Mouse (Mus musculus) kidney, adult 8-10 months (tissue): Measurements from ENCODE around the gene Pja2.
A peak's percentile ranks its signal among the peaks of the same experiment; 100 is the strongest.
"Not testable (repeated sequence)": the region's sequence is repeated elsewhere in the genome, so short reads cannot be mapped to it uniquely, and the experiment has no call there.

ENCODE experiments used
- DNase-seq, 2 experiments: peaks; one replicate each; pipeline ENCODE4 v3.0.0; 2022

Gene Pja2

DNA sequence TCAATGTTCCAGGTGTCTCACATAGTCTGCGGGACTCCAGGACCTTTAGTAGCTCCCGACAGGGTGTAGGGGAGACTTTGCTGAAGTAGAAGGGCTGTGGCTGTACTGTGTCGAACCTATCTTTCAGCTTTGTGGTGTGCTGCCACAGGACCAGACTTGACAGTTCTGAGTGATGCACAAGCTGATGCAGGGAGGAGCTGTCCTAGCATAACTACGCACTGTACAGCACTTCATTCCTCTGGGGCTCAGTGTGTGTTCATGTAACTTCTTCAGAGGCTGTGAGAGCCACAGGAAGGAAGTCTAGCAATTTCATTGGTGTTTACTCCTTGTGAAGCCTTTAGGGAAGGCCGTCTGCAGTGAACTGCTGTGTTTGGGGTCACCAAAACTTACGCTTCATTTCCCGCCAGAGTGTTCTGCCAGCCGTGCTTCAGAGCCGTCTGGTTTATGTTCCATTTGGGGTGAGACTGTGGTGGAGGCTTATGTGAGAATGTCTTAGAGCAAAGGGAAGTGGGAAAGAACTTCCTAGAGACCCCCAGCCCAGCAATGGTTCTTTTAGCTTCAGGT, 54.0 kb downstream of the Pja2 start:
- DNase-seq, result no peak

DNA sequence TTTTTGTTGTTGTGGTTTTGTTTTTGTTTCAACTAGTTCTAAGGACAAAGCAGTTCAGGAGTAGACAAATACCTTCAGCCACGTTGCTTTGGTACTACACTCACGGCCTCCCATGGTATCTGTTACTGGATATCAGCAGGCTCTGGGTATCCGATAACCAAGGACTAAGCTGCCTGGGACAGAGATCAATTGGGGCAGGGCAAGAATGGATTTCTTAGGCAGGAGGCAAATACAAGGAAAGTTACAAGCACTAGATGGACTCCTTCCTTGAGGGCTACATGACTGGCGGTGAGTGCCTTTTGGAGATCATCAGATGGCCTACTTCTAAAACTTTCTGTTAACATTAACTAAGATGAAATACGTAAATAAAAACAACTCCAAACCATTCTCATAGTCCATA, 55.0 kb downstream of the Pja2 start:
- no peak for DNase-seq

DNA sequence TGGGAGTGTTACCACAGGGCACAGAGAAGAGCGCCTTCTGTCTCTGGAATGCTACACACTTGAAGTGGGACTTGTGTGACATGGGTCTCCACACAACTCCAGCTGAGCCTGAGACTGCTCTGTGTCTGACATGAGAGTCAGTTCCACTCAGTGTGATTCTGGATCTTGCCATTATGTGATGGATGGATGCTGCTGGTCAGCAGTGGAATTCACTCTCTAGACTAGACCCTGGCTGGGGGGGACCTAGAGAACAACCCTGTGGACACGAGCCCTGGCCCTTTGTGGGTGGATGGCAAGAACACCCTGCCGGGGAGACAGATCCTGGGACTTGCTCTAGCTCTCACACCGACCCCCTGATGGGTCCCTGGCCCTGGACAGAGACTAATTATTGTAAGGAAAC, 56.5 kb downstream of the Pja2 start:
- DNase-seq, result no peak

DNA sequence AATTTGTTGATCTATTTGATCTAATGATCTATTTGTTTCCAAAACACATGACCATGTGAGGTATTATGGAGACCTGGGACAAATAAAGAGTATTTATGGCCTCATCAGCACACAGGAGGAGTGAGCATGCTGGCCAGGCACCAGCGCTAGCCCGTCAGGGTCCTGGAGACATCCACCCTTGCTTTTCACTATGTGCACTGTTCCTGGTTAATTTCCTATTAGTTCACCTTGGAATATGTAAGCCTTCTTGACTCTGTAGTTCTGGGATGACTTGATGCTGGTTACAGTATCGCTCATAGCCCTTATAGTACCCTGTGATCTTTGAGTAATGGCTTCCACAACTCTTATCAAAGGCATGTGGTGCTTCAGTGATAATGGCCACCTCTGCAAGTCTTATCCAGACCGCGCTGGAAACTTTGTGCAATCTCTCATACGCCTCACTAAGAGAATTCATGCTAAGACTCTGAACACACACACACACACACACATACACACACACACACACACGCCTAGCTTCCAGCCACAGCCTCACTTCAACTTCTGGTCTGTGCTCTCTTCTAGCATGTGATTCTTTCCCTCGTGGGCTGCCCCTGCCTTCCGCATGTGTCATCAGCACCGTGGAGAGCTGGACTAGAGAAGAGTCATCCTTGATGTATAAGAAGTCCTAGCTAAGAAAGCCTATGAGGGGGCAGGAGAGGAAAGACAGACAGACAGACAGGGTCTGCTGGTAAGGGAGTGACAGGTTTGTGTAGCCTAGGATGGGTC, 57.2 kb downstream of the Pja2 start:
- no peak for DNase-seq

DNA sequence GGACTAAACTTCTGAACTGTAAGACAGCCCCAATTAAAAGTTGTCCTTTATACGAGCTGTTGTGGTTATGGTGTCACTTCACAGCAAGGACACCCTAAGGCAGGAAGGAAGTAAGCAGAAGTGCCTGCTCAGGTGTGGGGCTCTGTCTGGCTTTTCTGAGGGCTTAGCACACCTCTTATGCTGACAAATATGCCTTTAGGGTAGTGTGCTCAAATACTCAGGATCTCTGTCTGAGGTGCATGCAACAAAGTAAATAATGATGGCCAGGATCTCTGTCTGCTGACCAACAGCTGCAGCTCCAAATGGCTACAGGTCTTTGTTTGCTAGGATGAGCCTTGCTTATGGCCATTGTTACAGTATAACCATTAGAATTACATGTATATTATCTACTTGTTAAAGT, 71.1 kb downstream of the Pja2 start:
- no peak for DNase-seq

DNA sequence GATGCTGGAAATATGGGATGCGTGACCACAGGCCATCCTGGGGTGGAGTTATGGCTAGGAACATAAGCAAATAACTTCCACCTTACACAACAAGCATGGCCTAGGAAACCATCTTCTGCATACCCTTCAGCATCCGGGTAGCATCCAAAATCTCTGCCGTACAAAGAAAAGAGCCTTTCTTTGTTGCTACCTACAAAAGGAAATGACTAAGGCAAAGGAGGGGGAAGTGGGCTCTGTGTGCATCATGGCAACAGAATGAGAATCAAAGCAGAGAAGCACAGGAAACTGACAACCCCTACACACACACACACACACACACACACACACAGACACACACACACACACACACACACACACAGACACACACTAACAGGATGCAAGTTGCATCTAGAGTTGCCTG, 83.5 kb downstream of the Pja2 start:
- DNase-seq, result no peak

DNA sequence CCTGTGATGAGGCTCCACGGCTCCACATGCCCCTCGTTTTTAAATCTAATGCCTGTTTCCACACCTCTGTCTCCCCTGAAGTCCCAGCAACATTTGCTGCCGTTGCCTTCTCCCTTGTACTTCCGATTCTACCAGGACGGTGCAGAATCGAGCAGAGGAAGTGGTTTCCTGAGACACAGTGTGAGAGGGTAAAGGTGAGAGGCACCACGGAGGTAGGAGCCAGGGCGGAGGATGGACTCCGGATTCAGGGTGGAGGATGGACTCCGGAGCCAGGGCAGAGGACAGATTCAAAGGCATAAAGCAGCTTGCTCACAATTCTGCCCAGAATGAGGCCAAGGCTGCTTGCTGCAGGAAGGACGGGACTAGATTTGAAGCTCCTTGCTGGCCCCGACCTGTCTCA, 88.8 kb downstream of the Pja2 start:
- DNase-seq, result peak; percentile 58 to 65

DNA sequence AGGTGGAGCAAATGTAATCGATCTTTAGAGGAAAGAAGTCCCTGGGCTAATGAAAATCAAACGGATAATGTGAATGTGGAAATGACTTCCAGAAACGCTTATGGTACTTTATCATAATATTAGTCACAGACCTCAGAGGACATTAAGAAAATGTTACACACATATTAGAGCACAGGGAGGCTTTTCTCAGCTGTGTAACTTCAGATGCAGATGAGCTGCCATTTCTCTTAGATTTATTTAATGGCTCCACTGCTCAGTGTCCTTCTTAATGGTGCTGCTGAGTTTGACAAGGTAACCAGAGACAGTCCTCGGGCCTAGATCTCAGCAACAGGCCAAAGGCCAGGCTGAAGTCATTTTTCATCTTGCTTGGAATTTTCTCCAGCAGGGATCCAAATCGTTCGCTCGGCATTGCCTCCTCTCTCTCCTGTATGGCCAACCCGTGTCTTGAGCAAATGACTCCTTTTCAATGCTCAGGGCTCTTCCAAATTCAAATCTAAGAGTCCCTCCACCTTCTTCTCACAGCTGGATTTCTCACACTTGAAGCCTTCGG, 89.3 kb downstream of the Pja2 start:
- no peak for DNase-seq

DNA sequence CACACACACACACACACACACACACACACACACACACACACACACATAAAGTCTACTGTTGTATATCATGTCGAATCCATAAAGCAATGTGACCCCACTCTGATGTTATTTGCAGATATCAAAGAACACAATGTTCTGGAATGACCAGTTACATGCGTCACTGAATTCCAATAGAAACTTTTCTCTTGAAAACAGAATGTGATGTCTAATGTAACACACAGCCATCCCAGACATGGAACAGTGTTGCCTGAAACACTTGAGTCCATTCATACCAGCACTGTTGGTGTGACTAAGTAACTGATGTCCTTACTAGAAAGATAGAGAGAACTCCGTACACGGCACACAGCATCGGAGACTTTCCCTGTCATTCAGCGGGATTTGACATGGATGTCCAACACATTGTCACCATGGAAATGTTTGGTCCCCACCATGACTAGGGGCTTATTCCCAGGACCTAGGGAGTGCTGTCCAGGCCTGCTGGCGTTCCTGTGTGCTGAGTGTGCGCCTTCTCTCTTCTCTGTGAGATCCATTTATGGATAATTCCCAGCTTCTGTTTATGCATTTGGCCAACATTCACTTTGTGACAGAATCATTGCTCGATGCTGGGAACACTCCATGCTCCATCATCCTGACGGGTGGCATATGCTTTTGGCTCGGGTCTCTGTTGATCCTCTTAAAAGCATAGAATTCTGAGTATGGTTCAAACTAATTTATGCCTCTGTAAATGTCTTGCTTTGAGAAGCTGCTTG, 90.0 kb downstream of the Pja2 start:
- DNase-seq, result no peak

DNA sequence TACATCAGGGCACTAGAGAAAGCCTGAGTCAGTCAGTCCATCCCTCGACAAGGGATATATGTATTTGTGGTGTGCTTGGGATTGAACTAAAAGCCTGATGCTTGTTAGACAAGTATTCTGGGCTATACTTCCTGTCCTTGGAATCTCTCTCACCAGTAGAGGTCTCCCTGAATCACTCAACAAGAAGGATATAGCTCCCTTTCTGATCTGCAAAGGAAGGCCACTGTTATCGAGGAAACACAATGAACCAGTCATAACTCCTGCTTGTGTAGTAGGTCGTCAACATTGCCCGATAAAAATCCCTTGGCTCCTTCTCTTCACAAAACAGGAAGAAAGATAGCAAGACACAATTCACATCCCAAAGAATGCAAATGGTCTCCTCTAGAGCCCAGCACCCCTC, 99.6 kb downstream of the Pja2 start:
- peak in 1 of 2 experiments; percentile 4 for DNase-seq

DNA sequence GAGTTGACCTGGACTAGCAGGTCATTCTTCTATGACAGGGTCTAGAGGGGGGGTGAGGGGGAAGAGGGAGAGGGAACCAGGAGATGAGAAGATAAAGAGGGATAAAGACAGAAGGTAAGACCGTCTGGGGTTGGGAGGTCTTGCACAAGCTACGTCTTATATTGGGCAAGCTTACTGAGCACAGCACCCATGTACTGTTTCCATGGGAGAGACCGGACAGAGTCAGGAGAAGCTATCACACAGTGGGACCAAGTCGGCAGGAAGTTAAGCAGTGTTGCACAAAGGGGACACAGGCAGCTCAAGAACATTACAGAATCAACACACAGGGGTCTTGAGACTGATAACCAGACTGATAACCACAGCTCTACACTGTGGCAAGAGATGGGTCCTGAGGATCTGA, 100.1 kb downstream of the Pja2 start:
- not testable (repeated sequence) for DNase-seq

DNA sequence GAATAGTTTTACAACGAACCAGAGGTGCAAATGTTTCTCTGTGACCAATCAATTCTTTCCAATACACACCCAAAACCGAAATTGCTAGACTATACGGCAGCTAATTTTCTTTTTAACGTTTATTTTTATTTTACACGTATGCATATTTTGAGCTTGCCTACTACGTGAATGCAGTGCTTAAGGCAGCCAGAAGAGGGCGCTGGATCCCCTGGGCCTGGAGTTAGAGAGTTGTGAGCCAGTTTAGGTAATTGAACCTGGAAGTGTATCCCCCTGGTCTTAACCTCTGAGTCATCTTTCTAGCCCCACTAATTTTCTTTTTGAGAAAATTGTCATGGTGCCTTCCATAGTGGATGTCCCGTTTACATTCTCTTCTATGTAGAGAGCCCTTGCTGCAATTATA, 100.5 kb downstream of the Pja2 start:
- DNase-seq, result peak in 1 of 2 experiments; percentile 18
